Comparison of ENCODE assay signal across 9 mouse cellular contexts in the genomic region with DNA sequence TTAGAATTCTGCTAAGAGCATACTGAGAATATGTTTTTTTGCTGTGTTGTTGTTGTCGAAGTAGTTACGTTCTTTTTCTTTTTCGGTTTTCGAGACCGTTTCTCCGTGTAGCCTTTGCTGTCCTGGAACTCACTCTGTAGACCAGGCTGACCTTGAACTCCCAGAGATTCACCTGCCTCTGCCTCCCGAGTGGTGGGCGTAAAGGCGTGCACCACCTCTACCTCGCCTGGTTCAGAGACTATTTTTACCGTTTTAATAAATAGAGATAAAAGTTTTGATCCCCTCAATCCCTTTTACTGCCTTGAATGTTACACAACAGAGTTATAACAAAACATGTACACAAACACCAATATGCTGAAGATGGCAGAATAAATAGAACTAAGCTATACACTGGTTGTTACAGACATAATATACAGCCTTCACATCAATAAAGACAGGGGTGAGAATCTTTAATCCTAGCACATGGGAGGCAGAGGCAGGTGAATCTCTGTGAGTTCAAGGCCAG. TPM values are rescaled to one million over a fixed set of nuclear protein-coding genes. Genes with fewer than 3 reads are reported as not detected.
DNase-seq lines count a peak whose midpoint lies in the region; ATAC-seq and TF ChIP-seq lines count a peak whose summit lies in the region.
"Had no signal": no experiment of that assay in that cellular context is flagged by ENCODE, and none has a peak within 500 bp of the region (broad histone marks: within the 10 kb centered on the region; RNA-seq: fewer than 3 reads in every experiment).

No protein-coding gene starts in this region.

- peak overlapping the region; percentile 55; the same call in 1 of the 2 replicates for H3K9ac ChIP-seq in kidney, embryonic 14.5 days (ENCODE audit: low read depth, low read length)
- H3K9ac ChIP-seq in hindbrain, embryonic 14.5 days: no peak overlapping the region; the same call in 1 of the 2 replicates
- H3K9ac ChIP-seq in midbrain, embryonic 13.5 days (replicated peaks): no peak overlapping the region; the same call in 1 of the 2 replicates

- no peak for TF ChIP-seq POLR2A in bone marrow macrophage, adult 2 months (IDR thresholded peaks at IDR 0.05; ENCODE audit: borderline replicate concordance, low read depth, low read length)

- H3K36me3 ChIP-seq in kidney, embryonic 14.5 days (ENCODE audit: control insufficient read depth, insufficient read depth, low read length): no peaks in the 10 kb centered on the region
- H3K36me3 ChIP-seq in hindbrain, embryonic 14.5 days (replicated peaks; ENCODE audit: control insufficient read depth, insufficient read depth): no peaks in the 10 kb centered on the region
- H3K36me3 ChIP-seq in midbrain, embryonic 13.5 days: no peaks in the 10 kb centered on the region

- peak overlapping the region; percentile 38 for H3K4me3 ChIP-seq in kidney, embryonic 14.5 days (ENCODE audit: low read length)
- peak overlapping the region; percentile 58 for H3K4me3 ChIP-seq in bone marrow macrophage, adult 2 months (ENCODE audit: insufficient read depth, low read length)
- H3K4me3 ChIP-seq in hindbrain, embryonic 14.5 days (replicated peaks; ENCODE audit: low read length): peak overlapping the region; percentile 24
- peak overlapping the region; percentile 33 for H3K4me3 ChIP-seq in midbrain, embryonic 13.5 days (replicated peaks)

- H3K4me2 ChIP-seq in kidney, embryonic 14.5 days (replicated peaks; ENCODE audit: low read depth, low read length): peak overlapping the region; percentile 68
- H3K4me2 ChIP-seq in hindbrain, embryonic 14.5 days (replicated peaks): peak overlapping the region; percentile 54
- peak overlapping the region; percentile 54 for H3K4me2 ChIP-seq in midbrain, embryonic 13.5 days (replicated peaks)

- no peaks in the 10 kb centered on the region for H3K9me3 ChIP-seq in kidney, embryonic 14.5 days (ENCODE audit: control insufficient read depth, low read length)
- H3K9me3 ChIP-seq in hindbrain, embryonic 14.5 days (ENCODE audit: control insufficient read depth, low read length): no peaks in the 10 kb centered on the region
- no peaks in the 10 kb centered on the region for H3K9me3 ChIP-seq in midbrain, embryonic 13.5 days

- no peak for DNase-seq in kidney, postnatal 10 days
- DNase-seq in hindbrain, embryonic 14.5 days (ENCODE audit: low spot score): no peak
- DNase-seq in natural killer cell, adult 2 months (ENCODE audit: low spot score in 2 of 2): no peak
- no peak for DNase-seq in left cerebral cortex, adult 8-10 months (ENCODE audit: low spot score in 2 of 2)

- no peak for TF ChIP-seq CTCF in bone marrow macrophage, adult 2 months (IDR thresholded peaks at IDR 0.05; ENCODE audit: low read depth, low read length)

- no peak for ATAC-seq in kidney, embryonic 14.5 days (ENCODE audit: low FRiP score, low TSS enrichment)
- ATAC-seq in hindbrain, embryonic 14.5 days (ENCODE audit: low FRiP score): no peak
- no peak for ATAC-seq in midbrain, embryonic 13.5 days
- no peak for ATAC-seq in megakaryocyte progenitor cell, adult 5-6 weeks (replicated peaks; ENCODE audit: poor library complexity)

- peaks cover 4% of the 10 kb centered on the region; the same call in 1 of the 2 replicates for H3K4me1 ChIP-seq in kidney, embryonic 14.5 days (ENCODE audit: control insufficient read depth, insufficient read depth, low read length)
- H3K4me1 ChIP-seq in bone marrow macrophage, adult 2 months (ENCODE audit: control insufficient read depth, insufficient read depth, low read length): peaks cover 7% of the 10 kb centered on the region; the same call in 1 of the 2 replicates
- H3K4me1 ChIP-seq in hindbrain, embryonic 14.5 days (replicated peaks; ENCODE audit: control insufficient read depth, insufficient read depth, low read length): peaks cover 8% of the 10 kb centered on the region; the same call in 1 of the 2 replicates
- H3K4me1 ChIP-seq in midbrain, embryonic 13.5 days (replicated peaks): peaks cover 7% of the 10 kb centered on the region

- 56% methylated on average over 11 of the region's 11 CpGs for WGBS in kidney, embryonic 14.5 days
- 57% methylated on average over 11 of the region's 11 CpGs for WGBS in hindbrain, embryonic 14.5 days
- 64% methylated on average over 11 of the region's 11 CpGs for WGBS in midbrain, embryonic 13.5 days

- H3K27ac ChIP-seq in kidney, embryonic 14.5 days (ENCODE audit: low read depth, low read length): 0 out of 2 replicates have a peak overlapping the region, but pooled peaks have one; percentile 11
- H3K27ac ChIP-seq in bone marrow macrophage, adult 2 months (ENCODE audit: insufficient read depth, low read depth, low read length): no peak overlapping the region
- H3K27ac ChIP-seq in hindbrain, embryonic 14.5 days: no peak overlapping the region
- H3K27ac ChIP-seq in midbrain, embryonic 13.5 days: no peak overlapping the region

- no peaks in the 10 kb centered on the region for H3K27me3 ChIP-seq in kidney, embryonic 14.5 days (ENCODE audit: control insufficient read depth, insufficient read depth, low read length)
- no peaks in the 10 kb centered on the region for H3K27me3 ChIP-seq in hindbrain, embryonic 14.5 days (ENCODE audit: control insufficient read depth, insufficient read depth, low read length)
- H3K27me3 ChIP-seq in midbrain, embryonic 13.5 days: peaks cover 3% of the 10 kb centered on the region; the same call in 1 of the 2 replicates
- H3K27me3 ChIP-seq: Patski had no signal

RNA-seq across cellular contexts. Expression of a gene that starts 14.1 kb away (rescaled TPM):
- 166 and 208 TPM in 2 replicates for polyA plus RNA-seq in kidney, embryonic 14.5 days (2014; fragmentation: Nextera tagmentation; extraction: Ambion mirVana)
- polyA plus RNA-seq in bone marrow macrophage, adult 2 months (2012; ENCODE audit: insufficient read depth, insufficient read length, missing spikeins): 57.9 and 60.2 TPM in 2 replicates
- 152 and 168 TPM in 2 replicates for polyA plus RNA-seq in hindbrain, embryonic 14.5 days (2014; fragmentation: Nextera tagmentation; extraction: Ambion mirVana)
- polyA plus RNA-seq in midbrain, embryonic 13.5 days (2015; fragmentation: Nextera tagmentation; extraction: Ambion mirVana): 203 and 210 TPM in 2 replicates
- total RNA-seq in megakaryocyte progenitor cell, adult 5-6 weeks (2015): 103 and 107 TPM in 2 replicates
- total RNA-seq in megakaryocyte progenitor cell, adult 5-6 weeks (2017): 108 and 138 TPM in 2 replicates
- 100 to 1,000 TPM in 2 of 4 experiments, 10 to 100 TPM in 2; 86.2 to 103 (median 96.1) TPM for total RNA-seq in left cerebral cortex, adult 8-10 months (2022)
